Mouse (Mus musculus) liver, adult 2 months (tissue): ENCODE data around the gene Cpz. TPM values are rescaled to one million over a fixed set of nuclear protein-coding genes. Genes with fewer than 3 reads are reported as not detected.

Source experiments
- DNase-seq: peaks from one replicate; pipeline ENCODE4 v3.0.0-alpha.2; 2011; ENCODE audit warnings: low read depth, low spot score; ENCODE audit errors: extremely low read depth
- H3K27ac ChIP-seq: fragments of 200-500 bp; replicated peaks from 2 replicates; pipeline ENCODE4 v1.5.1; 2012; ENCODE audit warnings: low read depth, mild to moderate bottlenecking, control low read depth, inconsistent platforms, low read length; ENCODE audit not compliant: insufficient read depth
- H3K27me3 ChIP-seq: fragments of 200-500 bp; 2 replicates; pipeline ENCODE4 v1.6.1; 2012; ENCODE audit warnings: mild to moderate bottlenecking, moderate library complexity, low read length, inconsistent platforms; ENCODE audit not compliant: control insufficient read depth, insufficient read depth
- H3K36me3 ChIP-seq: fragments of 200-500 bp; 2 replicates; pipeline ENCODE4 v1.6.1; 2012; ENCODE audit warnings: low read length, inconsistent platforms; ENCODE audit not compliant: control insufficient read depth, insufficient read depth
- H3K4me1 ChIP-seq: fragments of 200-500 bp; 2 replicates; pipeline ENCODE4 v1.6.1; 2011; ENCODE audit warnings: low read length; ENCODE audit not compliant: control insufficient read depth, insufficient read depth
- H3K4me3 ChIP-seq: fragments of 200-500 bp; 2 replicates; pipeline ENCODE4 v1.5.1; 2011; ENCODE audit warnings: low read depth, mild to moderate bottlenecking, control low read depth, low read length, moderate library complexity; ENCODE audit not compliant: insufficient read depth
- H3K79me2 ChIP-seq: fragments of 200-500 bp; 2 replicates; pipeline ENCODE4 v1.6.1; 2012; ENCODE audit warnings: inconsistent platforms, mild to moderate bottlenecking, low read length, moderate library complexity; ENCODE audit not compliant: control insufficient read depth, insufficient read depth
- H3K9ac ChIP-seq: fragments of 200-500 bp; 2 replicates; pipeline ENCODE4 v1.6.1; 2012; ENCODE audit warnings: low read depth, mild to moderate bottlenecking, control low read depth, inconsistent platforms, low read length
- CTCF ChIP-seq: fragments of 200-500 bp; IDR thresholded peaks from 2 replicates; pipeline ENCODE4 v1.5.1; 2011; ENCODE audit warnings: low read depth, low read length, control low read depth
- POLR2A ChIP-seq: fragments of 200-500 bp; IDR thresholded peaks from 2 replicates; pipeline ENCODE4 v1.6.1; 2011; ENCODE audit warnings: low read length, control low read depth; ENCODE audit not compliant: insufficient read depth; ENCODE audit errors: extremely low read depth
- WGBS: fragments of 180-500 bp; shearing (Covaris S2); methylation state at CpG from one replicate; pipeline ENCODE4 v1.1.7; 2018; 5-methylcytosine and 5-hydroxymethylcytosine counted together
- polyA plus RNA-seq: library from polyadenylated mRNA; depleted of rRNA; stranded (reverse); fragments of >200 nt; gene quantifications from 2 replicates; pipeline ENCODE4 v1.2.3, GENCODE M21; 2012
- total RNA-seq: library from RNA; depleted of rRNA; stranded (reverse); fragments of >200 nt; gene quantifications from 2 replicates; pipeline ENCODE4 v1.2.3, GENCODE M21; 2014

Cpz gene
- total and polyA plus RNA-seq, 2 experiments = 0.55 to 1.2 TPM

GRCm38 (mm10) chr5:35510589-35510988, 14.9 kb downstream of the Cpz start:
- DNase-seq = peak; percentile 38
- no peak overlapping the region for H3K4me3 ChIP-seq
- WGBS = 11% methylated on average over 5 of the region's 5 CpGs

GRCm38 (mm10) chr5:35505016-35505415, 20.5 kb downstream of the Cpz start:
- H3K4me3 ChIP-seq = no peak overlapping the region
- no peaks in the 10 kb centered on the region for H3K4me1 ChIP-seq
- no peak overlapping the region for H3K27ac ChIP-seq
- TF ChIP-seq POLR2A (no peak), CTCF (no peak)
- WGBS = 54% methylated on average over 7 of the region's 7 CpGs
- no peaks in the 10 kb centered on the region for H3K36me3 ChIP-seq
- H3K27me3 ChIP-seq = no peaks in the 10 kb centered on the region
- DNase-seq = no peak
- no peak overlapping the region for H3K9ac ChIP-seq
- no peaks in the 10 kb centered on the region for H3K79me2 ChIP-seq

More at GRCm38 (mm10) chr5:35510589-35510988, 14.9 kb downstream of the Cpz start:
- Histone ChIP-seq H3K9ac (no peak overlapping the region), H3K79me2 (no peaks in the 10 kb centered on the region), H3K36me3 (no peaks in the 10 kb centered on the region), H3K27me3 (no peaks in the 10 kb centered on the region), H3K4me1 (no peaks in the 10 kb centered on the region), H3K27ac (no peak overlapping the region)
- TF ChIP-seq CTCF = peak; percentile 86
- TF ChIP-seq POLR2A = no peak

GRCm38 (mm10) chr5:35497344-35497743, 28.2 kb downstream of the Cpz start:
- no peak for DNase-seq

DNA sequence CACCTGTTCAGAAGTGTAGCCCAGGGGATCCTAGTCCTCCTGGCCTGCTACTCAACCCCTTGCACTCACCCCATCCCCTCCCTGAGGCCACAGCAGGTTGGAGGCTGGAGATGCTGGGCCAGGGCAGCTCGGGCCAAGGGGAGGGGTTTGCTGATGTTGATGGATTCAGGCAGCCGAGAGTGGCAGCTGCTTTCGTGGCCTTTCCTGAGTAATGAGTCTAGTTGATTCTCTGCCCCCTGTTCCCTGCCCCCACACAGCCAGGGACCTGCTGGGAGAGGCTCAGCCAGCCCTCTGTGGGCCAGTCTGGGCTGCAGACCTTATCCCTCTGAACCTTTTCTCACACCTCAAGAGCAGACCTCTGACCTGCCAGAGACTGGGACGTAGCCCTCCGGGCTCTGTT, 29.5 kb downstream of the Cpz start:
- no peak overlapping the region for H3K9ac ChIP-seq
- no peak overlapping the region for H3K27ac ChIP-seq
- no peaks in the 10 kb centered on the region for H3K4me1 ChIP-seq
- H3K4me3 ChIP-seq = no peak overlapping the region
- TF ChIP-seq CTCF = no peak
- TF ChIP-seq POLR2A = no peak
- DNase-seq = no peak
- 43% methylated on average over 5 of the region's 5 CpGs for WGBS
- H3K27me3 ChIP-seq = no peaks in the 10 kb centered on the region
- H3K36me3 ChIP-seq = no peaks in the 10 kb centered on the region
- no peaks in the 10 kb centered on the region for H3K79me2 ChIP-seq

More at GRCm38 (mm10) chr5:35497344-35497743, 28.2 kb downstream of the Cpz start:
- no peak overlapping the region for H3K9ac ChIP-seq
- TF ChIP-seq POLR2A (no peak), CTCF (no peak)
- no peak overlapping the region for H3K4me3 ChIP-seq
- no peaks in the 10 kb centered on the region for H3K79me2 ChIP-seq
- no peaks in the 10 kb centered on the region for H3K4me1 ChIP-seq
- no peak overlapping the region for H3K27ac ChIP-seq
- H3K36me3 ChIP-seq = no peaks in the 10 kb centered on the region
- H3K27me3 ChIP-seq = no peaks in the 10 kb centered on the region
- 22% methylated on average over 7 of the region's 7 CpGs for WGBS

DNA sequence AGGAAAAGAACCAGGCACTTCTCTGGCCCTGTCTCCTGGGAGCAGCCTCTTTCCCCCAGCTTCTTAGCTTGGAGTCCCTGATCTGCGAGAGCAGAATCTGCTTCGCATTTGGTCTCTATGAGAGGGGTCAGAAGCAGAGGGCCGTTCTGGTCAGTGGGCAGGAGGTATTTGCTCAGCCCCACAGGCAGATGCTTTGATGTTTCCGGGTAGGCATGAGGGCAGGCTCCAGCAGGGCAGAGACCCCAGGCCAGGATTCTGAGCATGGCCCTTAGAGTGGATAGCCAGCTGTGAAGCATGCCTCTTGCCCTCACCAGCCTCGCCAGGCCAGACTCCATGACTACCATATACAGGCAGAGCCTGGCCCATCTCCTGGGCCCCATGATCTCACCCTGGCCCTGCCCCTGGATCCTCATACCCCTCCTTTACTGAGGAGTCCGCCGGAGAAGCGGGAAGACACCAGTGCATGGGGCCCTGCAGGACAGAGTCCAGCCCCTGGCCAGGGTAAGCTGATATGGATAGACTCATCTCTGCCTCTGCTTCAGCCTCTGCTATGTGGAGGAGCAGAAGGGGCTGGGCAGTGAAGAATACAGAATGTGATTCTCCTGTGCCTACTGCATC, 30.6 kb downstream of the Cpz start:
- H3K4me3 ChIP-seq = no peak overlapping the region
- WGBS = 73% methylated on average over 8 of the region's 8 CpGs
- TF ChIP-seq POLR2A (no peak), CTCF (no peak)
- no peaks in the 10 kb centered on the region for H3K36me3 ChIP-seq
- H3K27ac ChIP-seq = no peak overlapping the region
- H3K79me2 ChIP-seq = no peaks in the 10 kb centered on the region
- H3K9ac ChIP-seq = no peak overlapping the region
- DNase-seq = no peak
- no peaks in the 10 kb centered on the region for H3K27me3 ChIP-seq
- no peaks in the 10 kb centered on the region for H3K4me1 ChIP-seq

DNA sequence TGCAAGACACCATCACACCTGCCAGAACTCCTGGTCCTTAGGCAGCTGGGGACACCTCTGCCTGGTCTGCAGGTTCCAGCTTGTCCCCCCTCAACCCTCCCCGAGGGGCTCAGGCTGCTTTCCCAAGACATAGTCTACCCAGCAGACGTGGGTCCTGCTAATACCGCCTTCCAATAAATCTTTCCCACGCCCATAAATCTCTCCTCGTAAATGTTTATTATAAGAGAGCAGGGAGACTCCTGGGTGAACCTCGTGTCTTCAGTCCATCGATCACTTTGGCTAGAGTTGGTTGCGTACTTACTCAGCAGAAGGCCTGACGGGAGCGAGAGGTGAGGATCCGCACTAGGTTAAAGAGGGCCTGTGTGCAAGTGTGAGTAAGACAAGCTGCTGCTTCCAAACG, 31.7 kb downstream of the Cpz start:
- WGBS = 80% methylated on average over 12 of the region's 12 CpGs
- DNase-seq = no peak
- Histone ChIP-seq H3K27ac (no peak overlapping the region), H3K79me2 (no peaks in the 10 kb centered on the region), H3K9ac (no peak overlapping the region), H3K4me3 (no peak overlapping the region), H3K4me1 (no peaks in the 10 kb centered on the region), H3K27me3 (no peaks in the 10 kb centered on the region), H3K36me3 (no peaks in the 10 kb centered on the region)
- TF ChIP-seq POLR2A = no peak
- no peak for TF ChIP-seq CTCF
